Mouse (Mus musculus): ENCODE measurements at regions not wholly inside any gene's neighbourhood (a gene's known extent, or its start where the extent isn't known, plus 50 kb on each side); places are given as distances from the start of the nearest gene placed in this dataset.

- Histone ChIP-seq H3K36me3 (no peaks in the 10 kb centered on the region), H3K4me1 (no peaks in the 10 kb centered on the region), H3K4me3 (replicated peaks) (no peak overlapping the region), H3K9ac (no peak overlapping the region), H3K4me2 (replicated peaks) (no peak overlapping the region), H3K27me3 (no peaks in the 10 kb centered on the region), H3K27ac (replicated peaks) (no peak overlapping the region), H3K9me3 (replicated peaks) (no peaks in the 10 kb centered on the region)
- ATAC-seq (ENCODE audit: insufficient number of reproducible peaks, low FRiP score, low TSS enrichment, low read depth): no peak
- WGBS: 46% methylated on average over 2 of the region's 2 CpGs
These were observed 180.0 kb upstream of the Gli3 start for GRCm38 (mm10) chr13:15283065-15283464.

GRCm38 (mm10) chr13:15298457-15298856 is 164.6 kb upstream of the Gli3 start:
- Histone ChIP-seq H3K9ac (no peak overlapping the region), H3K4me1 (no peaks in the 10 kb centered on the region), H3K4me2 (replicated peaks) (no peak overlapping the region), H3K27me3 (no peaks in the 10 kb centered on the region), H3K4me3 (replicated peaks) (no peak overlapping the region), H3K36me3 (no peaks in the 10 kb centered on the region), H3K27ac (replicated peaks) (no peak overlapping the region), H3K9me3 (replicated peaks) (no peaks in the 10 kb centered on the region)
- no peak for ATAC-seq (ENCODE audit: insufficient number of reproducible peaks, low FRiP score, low TSS enrichment, low read depth)
- WGBS: 55% methylated on average over 2 of the region's 2 CpGs

DNA sequence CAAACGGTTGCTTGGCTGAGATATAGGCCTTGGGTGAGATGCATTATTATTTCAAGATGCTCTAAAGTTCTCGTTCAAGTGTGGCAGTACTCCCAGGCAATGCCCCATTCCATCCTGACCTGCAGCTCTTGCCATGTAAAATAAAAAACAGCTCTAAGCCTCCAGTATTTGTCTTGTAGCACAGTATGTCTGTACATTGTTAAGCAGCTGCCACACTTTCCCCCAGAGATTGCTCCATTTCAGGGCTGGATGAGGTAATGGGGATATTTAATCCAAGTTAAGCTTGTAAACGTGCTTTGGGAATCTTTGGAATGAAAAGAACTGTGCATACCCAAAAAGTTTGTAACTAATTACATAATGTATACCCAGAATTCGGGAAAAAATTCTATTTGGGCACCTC is 137.6 kb upstream of the Gli3 start:
- Histone ChIP-seq H3K4me2 (replicated peaks) (no peak overlapping the region), H3K9me3 (replicated peaks) (no peaks in the 10 kb centered on the region), H3K4me3 (replicated peaks) (no peak overlapping the region), H3K36me3 (no peaks in the 10 kb centered on the region), H3K9ac (no peak overlapping the region), H3K27ac (replicated peaks) (no peak overlapping the region), H3K4me1 (no peaks in the 10 kb centered on the region), H3K27me3 (no peaks in the 10 kb centered on the region)
- WGBS: 19% methylated on average over 4 of the region's 4 CpGs
- peak; percentile 69 for ATAC-seq (ENCODE audit: insufficient number of reproducible peaks, low FRiP score, low TSS enrichment, low read depth)

DNA sequence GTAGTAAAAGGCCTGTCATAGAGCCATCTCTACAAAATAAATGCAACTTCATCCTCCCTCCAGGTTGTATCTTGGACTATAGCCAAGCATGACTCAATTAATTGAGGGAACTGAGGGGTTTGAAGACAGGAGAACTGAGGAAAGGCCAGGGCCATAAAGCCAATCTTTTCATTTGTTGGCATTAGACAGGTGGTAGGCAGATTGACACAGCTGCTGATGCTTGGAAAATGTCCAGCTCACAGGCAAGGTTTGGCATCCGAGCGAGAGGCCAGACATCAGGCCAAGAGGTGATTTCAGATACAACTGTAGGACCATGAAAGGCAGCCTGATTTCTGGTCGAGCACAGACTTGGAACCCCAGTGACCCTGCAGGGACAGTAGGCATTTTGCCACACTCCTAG is 136.9 kb upstream of the Gli3 start:
- H3K4me2 ChIP-seq (replicated peaks): no peak overlapping the region
- H3K27ac ChIP-seq (replicated peaks): no peak overlapping the region
- H3K4me1 ChIP-seq: no peaks in the 10 kb centered on the region
- H3K27me3 ChIP-seq: no peaks in the 10 kb centered on the region
- ATAC-seq (ENCODE audit: insufficient number of reproducible peaks, low FRiP score, low TSS enrichment, low read depth): 0 out of 2 replicates have a peak, but pooled peaks have one; percentile 11
- H3K36me3 ChIP-seq: no peaks in the 10 kb centered on the region
- H3K9ac ChIP-seq: no peak overlapping the region
- H3K9me3 ChIP-seq (replicated peaks): no peaks in the 10 kb centered on the region
- no peak overlapping the region for H3K4me3 ChIP-seq (replicated peaks)
- WGBS: 74% methylated on average over 3 of the region's 3 CpGs

- 91% methylated on average over 3 of the region's 3 CpGs for WGBS
- Histone ChIP-seq H3K9ac (no peak overlapping the region), H3K27me3 (no peaks in the 10 kb centered on the region), H3K4me2 (replicated peaks) (no peak overlapping the region), H3K9me3 (replicated peaks) (no peaks in the 10 kb centered on the region), H3K36me3 (no peaks in the 10 kb centered on the region), H3K4me1 (no peaks in the 10 kb centered on the region), H3K4me3 (replicated peaks) (no peak overlapping the region), H3K27ac (replicated peaks) (no peak overlapping the region)
- no peak for ATAC-seq (ENCODE audit: insufficient number of reproducible peaks, low FRiP score, low TSS enrichment, low read depth)
These were observed 133.5 kb upstream of the Gli3 start for GRCm38 (mm10) chr13:15329561-15329960.

- ATAC-seq (ENCODE audit: insufficient number of reproducible peaks, low FRiP score, low TSS enrichment, low read depth): no peak
- Histone ChIP-seq H3K4me2 (replicated peaks) (no peak overlapping the region), H3K9me3 (replicated peaks) (no peaks in the 10 kb centered on the region), H3K4me3 (replicated peaks) (no peak overlapping the region), H3K27ac (replicated peaks) (no peak overlapping the region), H3K9ac (no peak overlapping the region), H3K4me1 (0 out of 2 replicates have a peak, but pooled peaks cover 3% of the 10 kb centered on the region), H3K27me3 (no peaks in the 10 kb centered on the region), H3K36me3 (no peaks in the 10 kb centered on the region)
- 39% methylated on average over 3 of the region's 3 CpGs for WGBS
These were observed 119.6 kb upstream of the Gli3 start for GRCm38 (mm10) chr13:15343474-15343873.

- ATAC-seq (ENCODE audit: insufficient number of reproducible peaks, low FRiP score, low TSS enrichment, low read depth): no peak
- WGBS: 16% methylated on average over 2 of the region's 2 CpGs
These were observed 116.2 kb upstream of the Gli3 start for GRCm38 (mm10) chr13:15346866-15347265.

GRCm38 (mm10) chr13:15366437-15366836 is 96.6 kb upstream of the Gli3 start:
- Histone ChIP-seq H3K4me3 (replicated peaks) (no peak overlapping the region), H3K4me1 (no peaks in the 10 kb centered on the region), H3K27ac (replicated peaks) (no peak overlapping the region), H3K36me3 (no peaks in the 10 kb centered on the region), H3K9ac (no peak overlapping the region), H3K9me3 (replicated peaks) (no peaks in the 10 kb centered on the region), H3K4me2 (replicated peaks) (no peak overlapping the region), H3K27me3 (no peaks in the 10 kb centered on the region)
- ATAC-seq (ENCODE audit: insufficient number of reproducible peaks, low FRiP score, low TSS enrichment, low read depth): no peak
- WGBS: 87% methylated on average over 2 of the region's 2 CpGs

More at GRCm38 (mm10) chr13:15346866-15347265, 116.2 kb upstream of the Gli3 start:
- Histone ChIP-seq H3K4me3 (replicated peaks) (no peak overlapping the region), H3K4me2 (replicated peaks) (no peak overlapping the region), H3K4me1 (0 out of 2 replicates have a peak, but pooled peaks cover 3% of the 10 kb centered on the region), H3K9me3 (replicated peaks) (no peaks in the 10 kb centered on the region), H3K36me3 (no peaks in the 10 kb centered on the region), H3K27me3 (no peaks in the 10 kb centered on the region), H3K27ac (replicated peaks) (no peak overlapping the region), H3K9ac (no peak overlapping the region)

DNA sequence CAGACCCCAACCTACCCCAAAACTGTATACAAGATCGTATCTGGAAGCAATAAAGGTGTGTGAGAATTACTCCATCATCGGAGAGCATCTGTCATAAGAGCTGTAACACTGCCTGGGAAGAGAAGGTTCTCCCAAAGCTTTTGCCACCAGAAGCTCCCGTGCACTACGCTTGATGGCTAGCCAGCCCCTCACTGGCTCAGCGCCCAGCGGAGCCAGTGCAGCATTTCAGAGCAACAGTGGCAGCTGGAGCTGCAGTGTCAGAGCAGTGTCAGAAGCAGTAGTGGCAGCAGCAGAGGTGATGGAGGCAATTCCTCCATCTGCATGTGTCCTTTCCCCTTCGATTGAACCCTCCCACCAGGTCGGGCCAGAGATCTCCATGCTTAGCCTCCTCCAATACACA is 83.0 kb upstream of the Gli3 start:
- no peaks in the 10 kb centered on the region for H3K9me3 ChIP-seq (replicated peaks)
- no peaks in the 10 kb centered on the region for H3K4me1 ChIP-seq
- no peak overlapping the region for H3K27ac ChIP-seq (replicated peaks)
- H3K4me2 ChIP-seq (replicated peaks): no peak overlapping the region
- H3K4me3 ChIP-seq (replicated peaks): no peak overlapping the region
- no peaks in the 10 kb centered on the region for H3K27me3 ChIP-seq
- no peak for ATAC-seq (ENCODE audit: insufficient number of reproducible peaks, low FRiP score, low TSS enrichment, low read depth)
- no peaks in the 10 kb centered on the region for H3K36me3 ChIP-seq
- H3K9ac ChIP-seq: no peak overlapping the region
- WGBS: 78% methylated on average over 8 of the region's 8 CpGs

DNA sequence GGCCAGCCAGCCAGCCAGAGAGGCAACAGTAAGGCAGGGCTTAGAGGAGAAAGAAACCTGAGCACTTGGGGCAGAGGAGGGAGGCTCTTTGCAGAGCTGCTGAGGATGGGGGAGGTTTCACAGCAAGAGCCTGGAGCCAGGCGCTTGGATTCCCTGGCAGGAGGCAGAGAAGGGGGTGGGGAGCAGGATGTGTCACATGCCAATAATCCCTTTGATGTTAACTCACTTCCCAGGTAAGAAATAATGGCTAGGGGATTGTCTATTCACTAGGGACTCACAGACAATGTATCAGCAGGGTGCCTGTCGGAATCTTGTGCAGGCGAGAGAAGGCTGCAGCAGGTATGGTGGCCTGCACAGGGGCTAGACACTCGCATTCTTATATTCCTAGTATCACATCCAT is 67.8 kb upstream of the Gli3 start:
- no peak overlapping the region for H3K4me2 ChIP-seq (replicated peaks)

DNA sequence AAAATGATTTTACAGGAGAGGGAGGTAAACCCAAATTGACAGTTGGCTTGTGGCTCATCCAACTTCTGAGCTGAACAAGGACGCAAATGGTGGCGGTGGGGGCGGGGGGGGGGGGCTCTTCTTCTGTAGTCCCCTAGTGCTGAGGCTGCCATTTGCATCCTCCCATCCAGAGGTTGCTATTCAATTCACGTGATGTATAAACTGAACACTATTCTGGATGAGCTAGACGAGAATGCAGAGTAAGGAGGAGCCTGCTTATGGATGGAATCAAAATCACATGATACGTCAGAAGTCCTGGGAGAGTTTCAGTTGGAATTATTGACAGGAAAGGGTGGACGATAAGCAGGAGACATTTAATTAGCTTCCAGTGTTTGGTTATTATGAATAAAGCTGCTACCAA is 67.3 kb upstream of the Gli3 start:
- 19% methylated on average over 7 of the region's 7 CpGs for WGBS
- no peak for ATAC-seq (ENCODE audit: insufficient number of reproducible peaks, low FRiP score, low TSS enrichment, low read depth)

More for the DNA sequence above, 67.8 kb upstream of the Gli3 start:
- Histone ChIP-seq H3K36me3 (no peaks in the 10 kb centered on the region), H3K27me3 (no peaks in the 10 kb centered on the region), H3K9ac (no peak overlapping the region), H3K27ac (replicated peaks) (no peak overlapping the region), H3K4me1 (peaks cover 5% of the 10 kb centered on the region; the same call in 1 of the 2 replicates), H3K9me3 (replicated peaks) (no peaks in the 10 kb centered on the region), H3K4me3 (replicated peaks) (no peak overlapping the region)
- no peak for ATAC-seq (ENCODE audit: insufficient number of reproducible peaks, low FRiP score, low TSS enrichment, low read depth)
- WGBS: 25% methylated on average over 4 of the region's 4 CpGs

DNA sequence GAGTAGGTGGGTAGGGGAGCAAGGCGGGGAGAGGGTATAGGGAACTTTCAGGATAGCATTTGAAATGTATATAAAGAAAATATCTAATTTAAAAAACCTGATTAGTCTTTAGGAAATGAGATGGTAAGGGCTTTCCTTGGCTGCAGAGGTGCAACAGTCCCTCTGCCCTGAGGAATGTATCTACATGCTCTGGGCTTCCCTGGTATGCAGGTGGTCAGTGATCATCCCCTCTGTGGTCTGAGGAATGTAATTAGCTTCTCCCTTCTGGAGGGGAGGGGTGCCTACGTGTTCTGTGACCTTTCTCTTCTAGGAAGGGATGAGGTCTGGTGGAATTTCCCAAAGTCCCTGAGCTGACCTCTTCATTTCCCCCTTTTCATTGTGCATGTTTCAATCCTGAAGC is 64.4 kb upstream of the Gli3 start:
- Histone ChIP-seq H3K4me3 (replicated peaks) (no peak overlapping the region), H3K27me3 (no peaks in the 10 kb centered on the region), H3K4me1 (peaks cover 5% of the 10 kb centered on the region; the same call in 1 of the 2 replicates), H3K36me3 (no peaks in the 10 kb centered on the region), H3K9ac (no peak overlapping the region), H3K27ac (replicated peaks) (no peak overlapping the region), H3K9me3 (replicated peaks) (no peaks in the 10 kb centered on the region), H3K4me2 (replicated peaks) (no peak overlapping the region)
- WGBS: 70% methylated on average over 2 of the region's 2 CpGs
- ATAC-seq (ENCODE audit: insufficient number of reproducible peaks, low FRiP score, low TSS enrichment, low read depth): no peak

More for the DNA sequence above, 67.3 kb upstream of the Gli3 start:
- Histone ChIP-seq H3K36me3 (no peaks in the 10 kb centered on the region), H3K4me3 (replicated peaks) (no peak overlapping the region), H3K9me3 (replicated peaks) (no peaks in the 10 kb centered on the region), H3K4me2 (replicated peaks) (no peak overlapping the region), H3K9ac (no peak overlapping the region), H3K4me1 (peaks cover 5% of the 10 kb centered on the region; the same call in 1 of the 2 replicates), H3K27me3 (no peaks in the 10 kb centered on the region), H3K27ac (replicated peaks) (no peak overlapping the region)

Data from embryonic facial prominence, embryonic 15.5 days (tissue).